Mouse (Mus musculus) heart, postnatal 0 days (tissue): ENCODE results near the gene Zdhhc6. TPM values are rescaled to one million over a fixed set of nuclear protein-coding genes. Genes with fewer than 3 reads are reported as not detected.

ENCODE experiments used
- ATAC-seq: fragments of 200-750 bp; cut with Nextera tagmentation; 2 replicates; pipeline ENCODE4 v1.8.0; 2017; ENCODE audit warnings: low read depth, moderate number of reproducible peaks, moderate library complexity; ENCODE audit not compliant: insufficient read depth
- DNase-seq: peaks from one replicate; pipeline ENCODE4 v3.0.0-alpha.2; 2016; ENCODE audit warnings: low spot score
- H3K27ac ChIP-seq: fragments of 300-500 bp; sonication (generic); 2 replicates; pipeline ENCODE4 v1.5.1; 2014; ENCODE audit warnings: low read depth, mild to moderate bottlenecking
- H3K27me3 ChIP-seq: fragments of 300-500 bp; sonication (generic); 2 replicates; pipeline ENCODE4 v1.6.1; 2014; ENCODE audit warnings: low read length, mixed read lengths; ENCODE audit not compliant: control insufficient read depth, insufficient read depth
- H3K36me3 ChIP-seq: fragments of 300-500 bp; sonication (generic); replicated peaks from 2 replicates; pipeline ENCODE4 v1.6.1; 2014; ENCODE audit warnings: low read length, mixed read lengths; ENCODE audit not compliant: control insufficient read depth, insufficient read depth
- H3K4me1 ChIP-seq: fragments of 300-500 bp; sonication (generic); 2 replicates; pipeline ENCODE4 v1.6.1; 2014; ENCODE audit warnings: antibody characterized with exemption; ENCODE audit not compliant: control insufficient read depth, insufficient read depth
- H3K4me2 ChIP-seq: fragments of 300-500 bp; sonication (generic); 2 replicates; pipeline ENCODE4 v1.6.1; 2014; ENCODE audit warnings: low read depth, mild to moderate bottlenecking, low read length, moderate library complexity
- H3K4me3 ChIP-seq: fragments of 300-500 bp; sonication (generic); 2 replicates; pipeline ENCODE4 v1.5.1; 2014; ENCODE audit warnings: low read depth, low read length
- H3K9ac ChIP-seq: fragments of 300-500 bp; sonication (generic); replicated peaks from 2 replicates; pipeline ENCODE4 v1.6.1; 2014; ENCODE audit warnings: low read depth, low read length, mixed read lengths
- H3K9me3 ChIP-seq: fragments of 300-500 bp; sonication (generic); replicated peaks from 2 replicates; pipeline ENCODE4 v1.6.1; 2016; ENCODE audit warnings: low read length; ENCODE audit not compliant: control insufficient read depth
- CTCF ChIP-seq: IDR thresholded peaks from 2 replicates; pipeline ENCODE4 v1.5.1; 2016; ENCODE audit warnings: antibody characterized with exemption, control low read depth, low read depth
- EP300 ChIP-seq: IDR thresholded peaks from 2 replicates; pipeline ENCODE4 v1.6.1; 2016; ENCODE audit warnings: antibody characterized with exemption, low read depth
- WGBS: fragments of 180-500 bp; shearing (Covaris S2); extraction: QIAGEN DNeasy Blood & Tissue Kit; methylation state at CpG from one replicate; pipeline ENCODE4 v1.1.7; 2014; 5-methylcytosine and 5-hydroxymethylcytosine counted together
- polyA plus RNA-seq: library from polyadenylated mRNA; unstranded; fragments of >200 nt; fragmentation: Nextera tagmentation; extraction: Ambion mirVana; gene quantifications from 2 replicates; pipeline ENCODE4 v1.2.1, GENCODE M21; 2015
- total RNA-seq: library from RNA; depleted of rRNA; stranded (reverse); fragments of >200 nt; gene quantifications from 2 replicates; pipeline ENCODE4 v1.2.3, GENCODE M21; 2014; ENCODE audit warnings: low replicate concordance

Gene Zdhhc6
- total and polyA plus RNA-seq, 2 experiments from 2014 or later: 31.3 to 45.3 TPM

GRCm38 (mm10) chr19:55335881-55336280, 20.0 kb upstream of the Zdhhc6 start:
- no peak overlapping the region for H3K4me3 ChIP-seq
- DNase-seq: peak; percentile 13
- H3K27me3 ChIP-seq: no peaks in the 10 kb centered on the region
- no peak overlapping the region for H3K4me2 ChIP-seq
- H3K4me1 ChIP-seq: no peaks in the 10 kb centered on the region
- no peaks in the 10 kb centered on the region for H3K9me3 ChIP-seq
- ATAC-seq: no peak
- no peak overlapping the region for H3K9ac ChIP-seq
- no peak overlapping the region for H3K27ac ChIP-seq
- WGBS: 89% methylated on average over 1 of the region's 1 CpGs
- peaks cover under 1% of the 10 kb centered on the region; the same call in 1 of the 2 replicates for H3K36me3 ChIP-seq
- TF ChIP-seq CTCF (peak; percentile 60), EP300 (no peak)

- no peaks in the 10 kb centered on the region for H3K4me1 ChIP-seq
- 90% methylated on average over 8 of the region's 8 CpGs for WGBS
- TF ChIP-seq CTCF (peak; percentile 92), EP300 (no peak)
- no peak overlapping the region for H3K4me3 ChIP-seq
- H3K27ac ChIP-seq: no peak overlapping the region
- no peak overlapping the region for H3K9ac ChIP-seq
- peaks cover 21% of the 10 kb centered on the region for H3K36me3 ChIP-seq
- H3K27me3 ChIP-seq: no peaks in the 10 kb centered on the region
- H3K4me2 ChIP-seq: no peak overlapping the region
- ATAC-seq (peak; percentile 80), DNase-seq (peak; percentile 87)
- no peaks in the 10 kb centered on the region for H3K9me3 ChIP-seq
Measured at GRCm38 (mm10) chr19:55332641-55333268, 16.9 kb upstream of the Zdhhc6 start.

GRCm38 (mm10) chr19:55331776-55332175, 15.9 kb upstream of the Zdhhc6 start:
- H3K27ac ChIP-seq: no peak overlapping the region
- TF ChIP-seq CTCF: no peak
- TF ChIP-seq EP300: no peak
- no peaks in the 10 kb centered on the region for H3K4me1 ChIP-seq
- ATAC-seq (no peak), DNase-seq (peak; percentile 11)
- no peak overlapping the region for H3K4me3 ChIP-seq
- H3K9me3 ChIP-seq: no peaks in the 10 kb centered on the region
- H3K9ac ChIP-seq: no peak overlapping the region
- H3K27me3 ChIP-seq: no peaks in the 10 kb centered on the region
- 55% methylated on average over 5 of the region's 5 CpGs for WGBS
- peaks cover 21% of the 10 kb centered on the region for H3K36me3 ChIP-seq
- H3K4me2 ChIP-seq: no peak overlapping the region

GRCm38 (mm10) chr19:55327510-55327909, 11.7 kb upstream of the Zdhhc6 start:
- Histone ChIP-seq H3K27ac (no peak overlapping the region), H3K27me3 (no peaks in the 10 kb centered on the region), H3K36me3 (peaks cover 51% of the 10 kb centered on the region), H3K4me2 (no peak overlapping the region), H3K4me1 (no peaks in the 10 kb centered on the region), H3K9ac (no peak overlapping the region), H3K9me3 (no peaks in the 10 kb centered on the region), H3K4me3 (no peak overlapping the region)
- no peak for DNase-seq
- ATAC-seq: no peak
- 85% methylated on average over 4 of the region's 4 CpGs for WGBS
- TF ChIP-seq CTCF: no peak
- TF ChIP-seq EP300: no peak

- no peaks in the 10 kb centered on the region for H3K9me3 ChIP-seq
- no peak for TF ChIP-seq CTCF
- TF ChIP-seq EP300: no peak
- no peak for ATAC-seq
- no peaks in the 10 kb centered on the region for H3K27me3 ChIP-seq
- DNase-seq: no peak
- H3K27ac ChIP-seq: no peak overlapping the region
- WGBS: 96% methylated on average over 8 of the region's 8 CpGs
- H3K4me2 ChIP-seq: no peak overlapping the region
- no peaks in the 10 kb centered on the region for H3K4me1 ChIP-seq
- H3K9ac ChIP-seq: no peak overlapping the region
- no peak overlapping the region for H3K4me3 ChIP-seq
- H3K36me3 ChIP-seq: peaks cover 32% of the 10 kb centered on the region; the same call in 1 of the 2 replicates
Measured at GRCm38 (mm10) chr19:55322604-55323003, 6.8 kb upstream of the Zdhhc6 start.

- ATAC-seq: no peak
- Histone ChIP-seq H3K9ac (no peak overlapping the region), H3K4me3 (no peak overlapping the region), H3K27me3 (no peaks in the 10 kb centered on the region), H3K4me1 (0 out of 2 replicates have a peak, but pooled peaks cover 4% of the 10 kb centered on the region), H3K4me2 (no peak overlapping the region), H3K36me3 (peaks cover 22% of the 10 kb centered on the region; the same call in 1 of the 2 replicates), H3K9me3 (no peaks in the 10 kb centered on the region), H3K27ac (no peak overlapping the region)
- DNase-seq: no peak
- 40% methylated on average over 5 of the region's 5 CpGs for WGBS
- TF ChIP-seq EP300 (no peak), CTCF (no peak)
Measured at GRCm38 (mm10) chr19:55319521-55319920, 3.7 kb upstream of the Zdhhc6 start.
